15 mouse cellular contexts compared by ENCODE assay signal in the genomic region with DNA sequence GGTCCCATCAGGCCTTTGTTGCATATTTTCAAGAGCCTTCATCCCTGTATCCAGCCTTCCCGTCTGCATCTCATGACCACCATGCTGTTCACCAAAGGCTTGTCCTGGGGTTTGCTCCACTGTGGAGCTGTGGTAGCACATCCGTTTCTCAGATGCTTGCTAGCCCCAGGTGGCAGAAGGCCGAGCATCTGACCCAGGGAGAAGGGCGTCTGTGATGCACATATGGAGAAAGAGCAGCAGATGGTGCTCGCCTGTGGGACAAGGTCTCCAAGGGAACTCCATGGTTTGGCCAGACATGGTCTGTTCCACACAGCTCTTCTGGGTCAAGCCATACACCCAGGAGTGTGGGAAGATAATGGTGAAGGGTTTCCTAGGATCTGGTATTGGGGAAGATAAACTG.
"Had no signal": no experiment of that assay in that cellular context is flagged by ENCODE, and none has a peak within 500 bp of the region (broad histone marks: within the 10 kb centered on the region; RNA-seq: fewer than 3 reads in every experiment).

No protein-coding gene starts in this region.

- H3K36me3 ChIP-seq: limb, embryonic 15.5 days; liver, embryonic 12.5 days; midbrain, embryonic 10.5 days; neural tube, embryonic 15.5 days had no signal

- H3K4me3 ChIP-seq: limb, embryonic 15.5 days; liver, embryonic 12.5 days; midbrain, embryonic 10.5 days; myocyte; neural tube, embryonic 15.5 days had no signal

- H3K27ac ChIP-seq: kidney, postnatal 0 days; limb, embryonic 15.5 days; liver, embryonic 12.5 days; midbrain, embryonic 10.5 days; neural tube, embryonic 15.5 days had no signal

- H3K27me3 ChIP-seq: limb, embryonic 15.5 days; liver, embryonic 12.5 days; neural tube, embryonic 15.5 days had no signal

- H3K4me1 ChIP-seq: liver, embryonic 12.5 days; midbrain, embryonic 10.5 days; neural tube, embryonic 15.5 days had no signal

- DNase-seq: kidney, postnatal 36 days; layer of hippocampus, adult 9-11 months; lung, embryonic 14.5 days; lung, postnatal 10 days; lung, postnatal 4 days; midbrain, embryonic 14.5 days; right cerebral cortex, adult 18-20 months; right cerebral cortex, postnatal 25 days; thymus, postnatal 36 days had no signal

- ATAC-seq: liver, embryonic 12.5 days had no signal

- H3K9me3 ChIP-seq: limb, embryonic 15.5 days; liver, embryonic 12.5 days; midbrain, embryonic 10.5 days; neural tube, embryonic 15.5 days had no signal
